Mouse (Mus musculus): Measurements from ENCODE around the gene H2al1e.
"Not testable (repeated sequence)": the region's sequence is repeated elsewhere in the genome, so short reads cannot be mapped to it uniquely, and the experiment has no call there.

The H2al1e gene

GRCm38 (mm10) chrX:11311634-11312033, at the start of gene H2al1e:
H2al1e (plus strand) TSS chrX:11311934.
- not testable (repeated sequence) for DNase-seq (ENCODE audit: low read depth, low spot score)

- no peak for DNase-seq (ENCODE audit: low read depth, low spot score)
Observed at GRCm38 (mm10) chrX:11264918-11265317, 46.8 kb upstream of the H2al1e start.

- DNase-seq (ENCODE audit: low read depth, low spot score) = no peak
Observed at GRCm38 (mm10) chrX:11267791-11268190, 43.9 kb upstream of the H2al1e start.

- no peak for DNase-seq (ENCODE audit: low read depth, low spot score)
Observed at GRCm38 (mm10) chrX:11269074-11269473, 42.7 kb upstream of the H2al1e start.

- DNase-seq (ENCODE audit: low read depth, low spot score) = no peak
Observed at GRCm38 (mm10) chrX:11273190-11273589, 38.5 kb upstream of the H2al1e start.

- no peak for DNase-seq (ENCODE audit: low read depth, low spot score)
Observed at GRCm38 (mm10) chrX:11277083-11277482, 34.7 kb upstream of the H2al1e start.

GRCm38 (mm10) chrX:11280741-11281140, 31.0 kb upstream of the H2al1e start:
- DNase-seq (ENCODE audit: low read depth, low spot score) = no peak

- DNase-seq (ENCODE audit: low read depth, low spot score) = no peak
Observed at GRCm38 (mm10) chrX:11288306-11288882, 23.3 kb upstream of the H2al1e start.

- DNase-seq (ENCODE audit: low read depth, low spot score) = no peak
Observed at GRCm38 (mm10) chrX:11289244-11289643, 22.5 kb upstream of the H2al1e start.

GRCm38 (mm10) chrX:11298957-11299356, 12.8 kb upstream of the H2al1e start, which contains the start of gene H2al1a:
H2al1a (plus strand) TSS chrX:11299257.
- not testable (repeated sequence) for DNase-seq (ENCODE audit: low read depth, low spot score)

- DNase-seq (ENCODE audit: low read depth, low spot score) = not testable (repeated sequence)
Observed at GRCm38 (mm10) chrX:11302132-11302531, 9.6 kb upstream of the H2al1e start, which contains the start of gene H2al1b. H2al1b (plus strand) TSS chrX:11302432.

- not testable (repeated sequence) for DNase-seq (ENCODE audit: low read depth, low spot score)
Observed at GRCm38 (mm10) chrX:11305355-11305754, 6.4 kb upstream of the H2al1e start, which contains the start of gene H2al1c. H2al1c (plus strand) TSS chrX:11305655.

- not testable (repeated sequence) for DNase-seq (ENCODE audit: low read depth, low spot score)
Observed at GRCm38 (mm10) chrX:11308524-11308923, 3.2 kb upstream of the H2al1e start, which contains the start of gene H2al1d. H2al1d (plus strand) TSS chrX:11308824.

GRCm38 (mm10) chrX:11314858-11315257, 3.1 kb downstream of the H2al1e start, which contains the start of gene H2al1f:
H2al1f (plus strand) TSS chrX:11315158.
- DNase-seq (ENCODE audit: low read depth, low spot score) = not testable (repeated sequence)

- DNase-seq (ENCODE audit: low read depth, low spot score) = not testable (repeated sequence)
Observed at GRCm38 (mm10) chrX:11317956-11318355, 6.2 kb downstream of the H2al1e start, which contains the start of gene H2al1g. H2al1g (plus strand) TSS chrX:11318256.

GRCm38 (mm10) chrX:11321192-11321591, 9.5 kb downstream of the H2al1e start, which contains the start of gene H2al1h:
H2al1h (plus strand) TSS chrX:11321492.
- not testable (repeated sequence) for DNase-seq (ENCODE audit: low read depth, low spot score)

- not testable (repeated sequence) for DNase-seq (ENCODE audit: low read depth, low spot score)
Observed at GRCm38 (mm10) chrX:11324359-11324758, 12.6 kb downstream of the H2al1e start, which contains the start of gene H2al1i. H2al1i (plus strand) TSS chrX:11324659.

GRCm38 (mm10) chrX:11327522-11327921, 15.8 kb downstream of the H2al1e start, which contains the start of gene H2al1j:
H2al1j (plus strand) TSS chrX:11327822.
- not testable (repeated sequence) for DNase-seq (ENCODE audit: low read depth, low spot score)

- no peak for DNase-seq (ENCODE audit: low read depth, low spot score)
Observed at GRCm38 (mm10) chrX:11345762-11346161, 34.0 kb downstream of the H2al1e start.

- DNase-seq (ENCODE audit: low read depth, low spot score) = no peak
Observed at GRCm38 (mm10) chrX:11346756-11347155, 35.0 kb downstream of the H2al1e start.

- DNase-seq (ENCODE audit: low read depth, low spot score) = no peak
Observed at GRCm38 (mm10) chrX:11360823-11361222, 49.1 kb downstream of the H2al1e start.

- DNase-seq (ENCODE audit: low read depth, low spot score) = no peak
Observed at GRCm38 (mm10) chrX:11361261-11361660, 49.5 kb downstream of the H2al1e start.

All from WW6 (cell line).